Mouse (Mus musculus) bone marrow macrophage, adult 2 months (primary cell): ENCODE data around the gene Slc25a13.

Experiments used
- CTCF ChIP-seq: IDR thresholded peaks from 2 replicates; pipeline ENCODE4 v1.5.1; 2012; ENCODE audit warnings: low read depth, mild to moderate bottlenecking, low read length, moderate library complexity
- POLR2A ChIP-seq: IDR thresholded peaks from 2 replicates; pipeline ENCODE4 v1.6.1; 2012; ENCODE audit warnings: mild to moderate bottlenecking, low read depth, low read length, borderline replicate concordance

- no peak for TF ChIP-seq POLR2A
- TF ChIP-seq CTCF, result no peak
Observed at GRCm38 (mm10) chr6:6159221-6159859, 57.6 kb downstream of the Slc25a13 start.
